Mouse (Mus musculus): ENCODE data around the gene Syt15. TPM values are rescaled to one million over a fixed set of nuclear protein-coding genes. Genes with fewer than 3 reads are reported as not detected.

Gene Syt15
- 0.31 TPM in 1 of 2 replicates, not detected in the other for polyA plus RNA-seq (2011; ENCODE audit: insufficient read depth, insufficient read length, low read depth, missing spikeins)

GRCm38 (mm10) chr14:34219295-34219694, at the start of gene Syt15:
Syt15 (plus strand) TSS chr14:34219595.
- H3K9me3 ChIP-seq (replicated peaks; ENCODE audit: control insufficient read depth, insufficient read depth, low read length, poor library complexity, severe bottlenecking) = no peaks in the 10 kb centered on the region
- no peaks in the 10 kb centered on the region; the same call in 1 of the 2 replicates for H3K27me3 ChIP-seq (ENCODE audit: control insufficient read depth, insufficient read depth, low read length, poor library complexity, severe bottlenecking)
- TF ChIP-seq POLR2A (IDR thresholded peaks at IDR 0.05; ENCODE audit: insufficient read depth, low read length) = no peak
- TF ChIP-seq CTCF (IDR thresholded peaks at IDR 0.05; ENCODE audit: low read depth, low read length) = no peak
- TF ChIP-seq EP300 (IDR thresholded peaks at IDR 0.05; ENCODE audit: insufficient read depth, low read depth, low read length) = no peak
- H3K36me3 ChIP-seq (ENCODE audit: control insufficient read depth, insufficient read depth, low read length, poor library complexity, severe bottlenecking) = no peaks in the 10 kb centered on the region
- H3K4me3 ChIP-seq (ENCODE audit: low read depth, low read length) = peak within 1 kb of the TSS; percentile 57
- peak within 1 kb of the TSS; percentile 22 for H3K9ac ChIP-seq (ENCODE audit: low read depth, poor library complexity, severe bottlenecking)
- H3K27ac ChIP-seq (ENCODE audit: insufficient read depth, low read length) = no peak within 1 kb of the TSS
- peaks cover 2% of the 10 kb centered on the region for H3K4me1 ChIP-seq (ENCODE audit: control insufficient read depth, insufficient read depth, low read length)

DNA sequence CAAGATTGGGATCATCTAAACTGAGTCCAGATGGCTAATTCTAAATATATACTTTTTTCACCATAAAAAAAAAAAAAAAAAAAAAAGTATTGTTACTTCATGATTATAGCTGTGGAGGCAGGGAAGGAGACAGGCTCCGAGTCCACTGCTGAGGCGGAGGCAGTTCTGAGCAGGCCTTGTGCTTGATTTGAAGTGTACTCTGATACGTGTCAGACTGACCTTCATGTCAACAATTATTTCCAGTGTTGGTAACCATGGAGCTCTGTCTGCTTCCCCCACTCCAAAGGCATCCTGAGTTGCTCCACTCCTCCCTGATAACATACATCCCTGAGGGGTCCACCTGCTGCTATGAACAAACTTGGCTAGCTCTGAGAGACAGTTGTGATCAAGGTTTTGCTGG, 48.3 kb upstream of the Syt15 start:
- H3K27me3 ChIP-seq (ENCODE audit: control insufficient read depth, insufficient read depth, low read length, poor library complexity, severe bottlenecking) = no peaks in the 10 kb centered on the region
- TF ChIP-seq EP300 (IDR thresholded peaks at IDR 0.05; ENCODE audit: insufficient read depth, low read depth, low read length) (no peak), CTCF (IDR thresholded peaks at IDR 0.05; ENCODE audit: low read depth, low read length) (no peak), POLR2A (IDR thresholded peaks at IDR 0.05; ENCODE audit: insufficient read depth, low read length) (no peak)

DNA sequence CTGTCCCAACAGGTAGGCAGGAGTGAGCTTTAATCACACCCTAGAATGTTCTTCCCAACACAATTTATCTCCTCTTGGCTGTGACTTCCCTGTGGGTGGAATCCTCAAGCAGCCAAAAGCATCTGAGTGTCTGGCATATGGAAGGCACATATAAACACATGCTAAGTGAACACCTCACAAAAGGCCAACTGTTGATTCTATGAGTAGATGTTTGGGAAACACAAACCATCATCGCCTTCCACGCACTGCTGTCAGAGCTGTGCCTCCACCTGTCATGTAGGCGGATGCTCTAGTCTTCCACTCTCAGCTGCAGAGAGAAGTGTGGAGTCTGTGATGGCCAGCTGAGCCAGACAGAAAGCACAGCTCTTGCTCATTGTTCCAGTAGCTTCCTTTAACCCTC, 40.0 kb upstream of the Syt15 start:
- TF ChIP-seq POLR2A (IDR thresholded peaks at IDR 0.05; ENCODE audit: insufficient read depth, low read length) (no peak), CTCF (IDR thresholded peaks at IDR 0.05; ENCODE audit: low read depth, low read length) (no peak), EP300 (IDR thresholded peaks at IDR 0.05; ENCODE audit: insufficient read depth, low read depth, low read length) (no peak)
- Histone ChIP-seq H3K9ac (ENCODE audit: low read depth, poor library complexity, severe bottlenecking) (no peak overlapping the region), H3K9me3 (replicated peaks; ENCODE audit: control insufficient read depth, insufficient read depth, low read length, poor library complexity, severe bottlenecking) (no peaks in the 10 kb centered on the region; the same call in 1 of the 2 replicates), H3K27ac (ENCODE audit: insufficient read depth, low read length) (no peak overlapping the region), H3K27me3 (ENCODE audit: control insufficient read depth, insufficient read depth, low read length, poor library complexity, severe bottlenecking) (no peaks in the 10 kb centered on the region), H3K36me3 (ENCODE audit: control insufficient read depth, insufficient read depth, low read length, poor library complexity, severe bottlenecking) (no peaks in the 10 kb centered on the region), H3K4me1 (ENCODE audit: control insufficient read depth, insufficient read depth, low read length) (no peaks in the 10 kb centered on the region), H3K4me3 (ENCODE audit: low read depth, low read length) (no peak overlapping the region)

More for the DNA sequence above, 48.3 kb upstream of the Syt15 start:
- Histone ChIP-seq H3K27ac (ENCODE audit: insufficient read depth, low read length) (no peak overlapping the region), H3K36me3 (ENCODE audit: control insufficient read depth, insufficient read depth, low read length, poor library complexity, severe bottlenecking) (no peaks in the 10 kb centered on the region), H3K4me3 (ENCODE audit: low read depth, low read length) (no peak overlapping the region), H3K9ac (ENCODE audit: low read depth, poor library complexity, severe bottlenecking) (no peak overlapping the region), H3K4me1 (ENCODE audit: control insufficient read depth, insufficient read depth, low read length) (no peaks in the 10 kb centered on the region), H3K9me3 (replicated peaks; ENCODE audit: control insufficient read depth, insufficient read depth, low read length, poor library complexity, severe bottlenecking) (no peaks in the 10 kb centered on the region; the same call in 1 of the 2 replicates)

- Histone ChIP-seq H3K36me3 (ENCODE audit: control insufficient read depth, insufficient read depth, low read length, poor library complexity, severe bottlenecking) (no peaks in the 10 kb centered on the region), H3K9me3 (replicated peaks; ENCODE audit: control insufficient read depth, insufficient read depth, low read length, poor library complexity, severe bottlenecking) (no peaks in the 10 kb centered on the region; the same call in 1 of the 2 replicates), H3K4me1 (ENCODE audit: control insufficient read depth, insufficient read depth, low read length) (no peaks in the 10 kb centered on the region), H3K27me3 (ENCODE audit: control insufficient read depth, insufficient read depth, low read length, poor library complexity, severe bottlenecking) (no peaks in the 10 kb centered on the region), H3K4me3 (ENCODE audit: low read depth, low read length) (no peak overlapping the region), H3K9ac (ENCODE audit: low read depth, poor library complexity, severe bottlenecking) (no peak overlapping the region), H3K27ac (ENCODE audit: insufficient read depth, low read length) (no peak overlapping the region)
- TF ChIP-seq EP300 (IDR thresholded peaks at IDR 0.05; ENCODE audit: insufficient read depth, low read depth, low read length) = no peak
- TF ChIP-seq POLR2A (IDR thresholded peaks at IDR 0.05; ENCODE audit: insufficient read depth, low read length) = no peak
- TF ChIP-seq CTCF (IDR thresholded peaks at IDR 0.05; ENCODE audit: low read depth, low read length) = no peak
Observed at GRCm38 (mm10) chr14:34183101-34183500, 36.3 kb upstream of the Syt15 start.

DNA sequence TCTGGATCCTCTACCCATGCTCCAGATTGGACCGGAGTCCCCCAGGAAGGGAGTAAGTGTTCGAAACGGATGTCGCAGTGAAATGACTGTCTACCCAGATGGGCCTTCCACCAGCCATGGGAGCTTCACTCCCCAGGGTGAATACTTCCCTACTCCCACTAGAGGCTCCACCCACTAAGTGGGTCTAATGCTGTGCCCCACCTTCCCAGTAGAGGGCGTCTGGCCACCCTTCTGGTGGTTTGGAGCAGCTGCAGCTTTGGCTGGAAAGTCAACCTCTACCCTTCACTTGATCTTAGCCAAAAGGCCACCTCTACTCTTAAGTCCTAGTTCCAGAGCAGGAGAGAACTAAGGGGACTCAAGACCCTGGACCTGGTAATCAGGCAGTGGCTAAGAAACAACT, 30.8 kb upstream of the Syt15 start:
- Histone ChIP-seq H3K4me3 (ENCODE audit: low read depth, low read length) (no peak overlapping the region), H3K36me3 (ENCODE audit: control insufficient read depth, insufficient read depth, low read length, poor library complexity, severe bottlenecking) (no peaks in the 10 kb centered on the region), H3K4me1 (ENCODE audit: control insufficient read depth, insufficient read depth, low read length) (peaks cover 4% of the 10 kb centered on the region), H3K27me3 (ENCODE audit: control insufficient read depth, insufficient read depth, low read length, poor library complexity, severe bottlenecking) (no peaks in the 10 kb centered on the region), H3K9ac (ENCODE audit: low read depth, poor library complexity, severe bottlenecking) (no peak overlapping the region), H3K9me3 (replicated peaks; ENCODE audit: control insufficient read depth, insufficient read depth, low read length, poor library complexity, severe bottlenecking) (no peaks in the 10 kb centered on the region), H3K27ac (ENCODE audit: insufficient read depth, low read length) (no peak overlapping the region)
- TF ChIP-seq POLR2A (IDR thresholded peaks at IDR 0.05; ENCODE audit: insufficient read depth, low read length) (no peak), CTCF (IDR thresholded peaks at IDR 0.05; ENCODE audit: low read depth, low read length) (peak; percentile 88)

DNA sequence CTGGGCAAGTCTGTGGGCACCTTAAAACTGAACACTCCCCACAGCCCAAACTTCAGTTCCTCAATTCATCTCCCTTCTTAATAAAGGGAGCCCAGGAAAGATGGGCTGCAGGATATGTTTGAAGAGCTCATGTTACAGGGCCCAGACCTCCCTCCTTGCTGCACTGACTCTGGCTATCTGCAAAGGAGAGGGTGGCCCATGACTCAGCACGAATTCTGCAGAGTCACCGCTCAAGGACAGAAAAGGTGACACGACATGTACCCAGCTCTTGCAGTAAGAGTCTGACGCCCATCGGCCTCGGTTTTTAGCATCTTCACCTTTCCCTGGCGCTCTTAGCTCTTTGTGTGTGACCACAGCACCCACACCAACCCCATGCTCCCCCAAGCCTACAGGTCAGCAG, 29.0 kb upstream of the Syt15 start:
- TF ChIP-seq CTCF (IDR thresholded peaks at IDR 0.05; ENCODE audit: low read depth, low read length) (no peak), EP300 (IDR thresholded peaks at IDR 0.05; ENCODE audit: insufficient read depth, low read depth, low read length) (peak; percentile 83), POLR2A (IDR thresholded peaks at IDR 0.05; ENCODE audit: insufficient read depth, low read length) (no peak)
- H3K27ac ChIP-seq (ENCODE audit: insufficient read depth, low read length) = no peak overlapping the region
- H3K36me3 ChIP-seq (ENCODE audit: control insufficient read depth, insufficient read depth, low read length, poor library complexity, severe bottlenecking) = no peaks in the 10 kb centered on the region
- H3K4me3 ChIP-seq (ENCODE audit: low read depth, low read length) = no peak overlapping the region
- H3K9me3 ChIP-seq (replicated peaks; ENCODE audit: control insufficient read depth, insufficient read depth, low read length, poor library complexity, severe bottlenecking) = no peaks in the 10 kb centered on the region
- no peak overlapping the region for H3K9ac ChIP-seq (ENCODE audit: low read depth, poor library complexity, severe bottlenecking)
- H3K4me1 ChIP-seq (ENCODE audit: control insufficient read depth, insufficient read depth, low read length) = peaks cover 4% of the 10 kb centered on the region
- no peaks in the 10 kb centered on the region for H3K27me3 ChIP-seq (ENCODE audit: control insufficient read depth, insufficient read depth, low read length, poor library complexity, severe bottlenecking)
